Mouse (Mus musculus): ENCODE results near the gene Slco3a1. TPM values are rescaled to one million over a fixed set of nuclear protein-coding genes. Genes with fewer than 3 reads are reported as not detected.

Slco3a1 gene
- total RNA-seq, 2 experiments from 2014 or later = 47.3 to 54.6 TPM

- intact Hi-C loops (cut with DNase I) = no loop called here
- no peak for DNase-seq (ENCODE audit: low spot score in 2 of 2)
These were observed 284.5 kb downstream of the Slco3a1 start for GRCm38 (mm10) chr7:74270089-74270394.

GRCm38 (mm10) chr7:74269283-74270088 is 285.1 kb downstream of the Slco3a1 start:
- intact Hi-C loops (cut with DNase I) = no loop called here
- no peak for DNase-seq (ENCODE audit: low spot score in 2 of 2)

- intact Hi-C loops (cut with DNase I) = no loop called here
- no peak for DNase-seq (ENCODE audit: low spot score in 2 of 2)
These were observed 287.9 kb downstream of the Slco3a1 start for GRCm38 (mm10) chr7:74266511-74267168.

- DNase-seq (ENCODE audit: low spot score in 2 of 2) = no peak
- intact Hi-C loops (cut with DNase I) = no loop called here
These were observed 298.3 kb downstream of the Slco3a1 start for GRCm38 (mm10) chr7:74256291-74256690.

GRCm38 (mm10) chr7:74252066-74252465 is 302.5 kb downstream of the Slco3a1 start:
- intact Hi-C loops (cut with DNase I) = no loop called here
- no peak for DNase-seq (ENCODE audit: low spot score in 2 of 2)

GRCm38 (mm10) chr7:74241236-74241635 is 313.3 kb downstream of the Slco3a1 start:
- DNase-seq (ENCODE audit: low spot score in 2 of 2) = no peak
- intact Hi-C loops (cut with DNase I) = no loop called here

- peak; percentile 6 to 28 for DNase-seq (ENCODE audit: low spot score in 2 of 2)
- intact Hi-C loops (cut with DNase I) = no loop called here
These were observed 314.0 kb downstream of the Slco3a1 start for GRCm38 (mm10) chr7:74240459-74241172.

Small RNA genes within 50 kb of the gene (microRNA-seq; reads per million reads assigned to microRNA genes)
- gene Gm27459 = 0 reads per million in 2 experiments
